Mouse (Mus musculus) lung, postnatal 0 days (tissue): ENCODE data around the gene Gm49358.

Experiments used
- CTCF ChIP-seq: IDR thresholded peaks from 2 replicates; pipeline ENCODE4 v1.5.1; 2016; ENCODE audit warnings: antibody characterized with exemption, mild to moderate bottlenecking
- EP300 ChIP-seq: IDR thresholded peaks from 2 replicates; pipeline ENCODE4 v1.6.1; 2016; ENCODE audit warnings: antibody characterized with exemption, mild to moderate bottlenecking, control low read depth

DNA sequence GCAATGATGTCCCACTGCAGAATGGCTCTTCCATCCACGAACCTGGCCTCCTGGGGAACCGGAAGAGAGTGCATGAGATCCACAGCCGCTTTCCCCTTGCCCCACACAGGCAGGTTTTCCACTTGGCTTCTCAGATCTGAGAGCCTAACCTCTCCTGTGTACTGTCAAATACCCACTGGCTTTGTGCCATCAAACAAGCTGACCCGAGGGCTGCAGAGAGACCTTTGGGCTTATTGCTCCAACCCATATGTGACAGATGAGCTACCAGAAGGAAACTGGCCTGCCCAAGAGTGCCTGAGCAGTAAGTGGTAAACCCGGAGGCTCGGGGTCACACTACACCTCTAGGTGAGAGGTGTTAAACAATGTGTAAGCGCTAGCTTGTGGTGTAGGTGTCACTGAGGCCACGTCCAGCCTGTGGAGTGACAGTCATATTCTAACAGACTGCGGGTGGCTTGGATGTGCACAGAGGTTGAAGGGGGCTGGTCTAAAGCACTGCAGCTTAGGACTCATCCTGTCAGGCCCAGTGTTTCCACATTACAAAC, 83.2 kb downstream of the Gm49358 start:
- TF ChIP-seq CTCF, result no peak
- TF ChIP-seq EP300, result no peak
